Mouse (Mus musculus) hematopoietic stem cell, adult 5-6 weeks (primary cell): ENCODE results near the gene Manf. TPM values are rescaled to one million over a fixed set of nuclear protein-coding genes. Genes with fewer than 3 reads are reported as not detected.

ENCODE experiments used
- ATAC-seq, 2 experiments: fragments of 125-278 bp in 1 of 2; replicated peaks in 1 of 2; 2 replicates each; pipeline ENCODE4 v1.8.0; 2016 to 2017; ENCODE audit warnings: inconsistent platforms in 2 of 2, mild to moderate bottlenecking in 2 of 2, moderate number of reproducible peaks in 2 of 2, low read depth in 1 of 2, moderate TSS enrichment in 1 of 2; ENCODE audit not compliant: low FRiP score in 2 of 2, poor library complexity in 2 of 2, severe bottlenecking in 2 of 2, insufficient read depth in 1 of 2, low TSS enrichment in 1 of 2
- total RNA-seq: library from RNA; stranded (forward); fragments of 172-1452, 232-1000 nt; gene quantifications from 2 replicates; pipeline ENCODE4 v1.2.3, GENCODE M21; 2017

The Manf gene
- total RNA-seq, 1 experiment from 2014 or later = 152 TPM

GRCm38 (mm10) chr9:106886828-106887702 is 4.7 kb downstream of the Manf start, which contains the start of gene Rbm15b:
Gene Rbm15b (minus strand): TSS chr9:106887428.
- peak; percentile 71 to 72 for ATAC-seq

- ATAC-seq = no peak; a peak in 1 of 4 replicates
These were observed 5.7 kb downstream of the Manf start for GRCm38 (mm10) chr9:106885901-106886731.

GRCm38 (mm10) chr9:106884996-106885900 is 6.5 kb downstream of the Manf start:
- no peak for ATAC-seq

GRCm38 (mm10) chr9:106884306-106884705 is 7.5 kb downstream of the Manf start:
- no peak for ATAC-seq

GRCm38 (mm10) chr9:106883085-106883484 is 8.7 kb downstream of the Manf start:
- ATAC-seq = no peak

- no peak for ATAC-seq
These were observed 9.6 kb downstream of the Manf start for GRCm38 (mm10) chr9:106882176-106882575.

- no peak for ATAC-seq
These were observed 10.6 kb downstream of the Manf start for GRCm38 (mm10) chr9:106881071-106881755.

- no peak for ATAC-seq
These were observed 12.3 kb downstream of the Manf start for GRCm38 (mm10) chr9:106879471-106879870.

- ATAC-seq = no peak
These were observed 15.1 kb downstream of the Manf start for GRCm38 (mm10) chr9:106876666-106877065.

GRCm38 (mm10) chr9:106874216-106874615 is 17.6 kb downstream of the Manf start:
- ATAC-seq = no peak

- peak in 1 of 2 experiments; percentile 36; a peak in 1 of 4 replicates for ATAC-seq
These were observed 33.7 kb downstream of the Manf start for GRCm38 (mm10) chr9:106858036-106858435.

GRCm38 (mm10) chr9:106856664-106857063 is 35.1 kb downstream of the Manf start:
- ATAC-seq = no peak

- no peak for ATAC-seq
These were observed 49.0 kb downstream of the Manf start for GRCm38 (mm10) chr9:106842800-106843199.

- no peak for ATAC-seq
These were observed 51.2 kb downstream of the Manf start for GRCm38 (mm10) chr9:106840569-106840968.

- ATAC-seq = peak; percentile 72 to 81
These were observed 69.2 kb downstream of the Manf start for GRCm38 (mm10) chr9:106822381-106823104.
